Mouse (Mus musculus): ENCODE results near the gene Srms. TPM values are rescaled to one million over a fixed set of nuclear protein-coding genes. Genes with fewer than 3 reads are reported as not detected.

Gene Srms
- polyA plus RNA-seq (2012; rRNA removed): 1.0 and 1.5 TPM in 2 replicates

DNA sequence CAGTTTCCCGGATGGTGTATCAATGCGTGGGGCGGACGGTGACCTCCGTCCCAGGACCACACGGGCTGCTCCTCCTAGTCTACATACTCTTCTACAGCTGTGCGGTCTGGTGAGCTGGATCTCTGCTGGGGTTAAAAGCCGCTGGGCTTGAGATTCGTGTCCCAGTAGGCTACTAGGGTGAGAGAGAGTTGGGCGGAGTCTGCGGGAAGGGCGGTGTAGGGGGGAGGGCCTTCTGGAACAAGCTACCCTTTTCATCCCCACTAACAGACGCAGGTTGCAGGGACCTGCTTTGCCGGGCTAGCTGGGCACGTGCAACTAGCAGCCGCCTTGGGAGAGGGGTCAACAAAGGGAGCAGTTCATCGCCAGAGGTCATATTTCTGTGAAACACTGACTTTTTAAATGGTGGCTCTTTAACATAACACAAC is at the start of gene Srms:
TSS of gene Srms (minus strand) at position 165 of the 425 bp plus-strand sequence.

DNA sequence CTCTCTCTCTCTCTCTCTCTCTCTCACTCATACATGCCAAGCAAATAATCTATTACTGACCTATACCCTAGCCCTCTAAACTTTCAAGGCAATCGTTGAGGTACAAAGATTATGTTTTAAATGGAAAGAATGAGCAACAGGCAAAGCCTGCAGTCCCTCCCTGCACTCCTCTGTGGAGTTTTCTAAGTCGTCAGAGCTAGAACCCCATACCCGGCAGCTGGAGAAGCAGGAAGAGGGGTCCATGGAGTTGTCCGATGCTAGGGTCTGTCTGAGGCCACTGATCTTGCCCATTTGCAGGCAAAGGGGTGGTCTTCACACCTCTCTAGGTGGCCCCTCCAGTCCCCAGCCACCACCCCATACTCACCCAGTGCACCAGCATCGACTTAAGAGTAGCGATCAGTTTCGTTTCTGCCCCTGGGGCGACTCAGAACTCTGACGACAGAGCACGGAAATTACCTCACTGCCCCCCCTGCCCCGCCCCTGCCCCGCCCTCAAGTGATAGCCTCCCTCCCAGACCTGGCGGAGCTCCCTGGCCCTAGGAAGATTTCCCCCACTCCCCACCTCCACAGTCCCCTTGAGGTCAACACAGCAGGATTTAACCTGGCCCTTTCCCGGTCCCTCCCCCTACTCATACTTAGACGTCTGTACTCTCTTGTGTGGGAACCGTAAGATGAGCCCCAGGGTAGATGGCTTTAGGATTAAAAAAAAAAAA is 28.8 kb upstream of the Srms start, which contains the start of gene Helz2:
TSS of gene Helz2 (minus strand) at position 426 of the 712 bp plus-strand sequence.

DNA sequence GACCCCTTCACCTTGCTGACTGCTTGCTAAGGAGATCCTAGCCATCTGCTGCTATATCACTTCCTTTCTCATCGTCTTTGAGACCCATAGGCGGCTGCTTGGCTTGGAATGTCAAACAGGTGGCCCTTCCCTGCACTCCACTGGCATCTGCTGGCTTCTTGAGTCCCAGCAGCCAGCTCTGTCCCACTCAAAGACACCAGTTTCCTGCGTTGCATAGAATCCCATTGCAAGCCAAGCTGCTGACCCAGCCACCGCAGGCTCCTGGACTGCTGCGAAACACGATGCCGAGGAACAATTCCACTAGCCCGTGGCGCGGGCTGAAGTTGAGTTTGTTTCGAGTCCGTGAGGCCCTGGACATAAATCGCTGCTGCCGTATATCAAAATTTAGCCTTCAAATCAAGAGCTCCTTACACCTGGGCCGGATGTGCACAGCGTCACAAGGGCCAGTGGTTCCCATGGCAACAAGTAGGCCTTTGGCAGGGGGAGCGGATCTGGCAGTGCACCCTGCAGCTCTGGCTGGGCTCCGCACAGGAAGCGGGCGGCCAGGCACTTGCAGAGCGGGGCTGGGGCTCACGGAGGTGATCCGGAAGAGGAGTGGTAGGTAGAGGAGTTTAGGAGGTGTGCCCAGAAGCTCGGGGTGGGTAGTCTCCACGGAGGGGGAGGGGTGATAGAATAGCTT is 6.7 kb upstream of the Srms start, which contains the start of gene Fndc11:
TSS of gene Fndc11 (plus strand) at position 476 of the 679 bp plus-strand sequence.

DNA sequence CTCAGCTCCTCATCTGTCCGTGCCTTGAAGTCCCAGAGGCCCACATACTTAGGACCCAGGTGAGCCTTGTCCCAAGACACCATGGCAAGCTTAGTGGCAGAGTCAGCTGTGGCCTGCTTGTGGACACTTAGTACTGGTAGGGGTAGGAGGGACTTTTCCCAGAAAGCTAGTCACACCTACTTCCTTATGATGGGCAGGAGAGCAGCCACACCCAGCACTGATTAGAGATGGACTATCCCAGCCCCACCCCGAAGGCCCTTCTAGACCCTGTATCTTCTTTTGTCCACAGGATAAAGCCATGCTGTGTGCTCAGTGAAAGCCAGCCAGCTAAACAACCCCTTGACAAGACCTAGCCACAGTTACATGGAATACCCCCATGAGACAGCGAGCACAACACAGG is 10.6 kb downstream of the Srms start, which contains the start of gene Ptk6:
TSS of gene Ptk6 (minus strand) at position 368 of the 400 bp plus-strand sequence.

DNA sequence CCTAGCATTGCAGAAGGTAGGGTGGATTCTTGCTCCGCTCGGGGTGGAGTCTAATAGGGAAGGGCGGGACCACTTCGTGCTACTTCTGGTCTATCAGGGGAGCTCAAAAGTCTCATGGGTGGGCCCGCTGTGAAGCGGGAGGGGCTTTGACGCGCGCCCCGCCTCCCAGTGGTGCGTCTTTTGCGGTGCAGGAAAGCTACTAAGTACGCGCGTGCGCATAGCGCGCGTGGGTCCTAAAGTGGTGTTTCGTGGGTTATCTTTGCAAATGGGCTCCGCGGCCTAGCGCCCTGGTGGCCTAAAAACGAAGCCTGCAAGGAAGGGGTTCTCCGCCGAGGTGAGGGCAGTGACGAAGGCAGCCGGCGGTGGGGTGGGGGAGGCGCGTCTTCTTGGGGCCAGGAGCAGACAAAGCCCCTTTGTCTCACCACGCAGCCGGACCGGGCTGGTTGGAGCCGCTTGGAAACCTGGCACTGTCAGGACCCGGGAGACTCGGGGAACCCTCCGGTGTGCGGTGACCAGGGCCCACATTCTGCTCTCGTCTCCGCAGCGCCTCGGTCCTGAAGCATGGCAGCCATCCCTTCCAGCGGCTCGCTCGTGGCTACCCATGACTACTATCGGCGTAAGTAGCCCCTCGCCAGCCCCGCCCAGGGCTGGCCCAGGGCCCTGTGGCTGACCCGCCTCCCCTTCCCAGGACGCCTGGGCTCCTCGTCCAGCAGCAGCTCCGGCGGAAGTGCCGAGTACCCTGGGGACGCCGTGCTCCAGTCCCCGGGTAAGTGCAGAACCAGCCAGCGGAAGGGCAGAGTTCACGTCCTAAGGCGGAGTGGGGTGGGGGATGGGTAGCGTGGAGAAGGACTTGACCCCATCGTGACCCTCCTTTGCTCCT is 25.6 kb downstream of the Srms start, which contains the start of gene Ppdpf:
TSS of gene Ppdpf (plus strand) at position 127 of the 880 bp plus-strand sequence.

DNA sequence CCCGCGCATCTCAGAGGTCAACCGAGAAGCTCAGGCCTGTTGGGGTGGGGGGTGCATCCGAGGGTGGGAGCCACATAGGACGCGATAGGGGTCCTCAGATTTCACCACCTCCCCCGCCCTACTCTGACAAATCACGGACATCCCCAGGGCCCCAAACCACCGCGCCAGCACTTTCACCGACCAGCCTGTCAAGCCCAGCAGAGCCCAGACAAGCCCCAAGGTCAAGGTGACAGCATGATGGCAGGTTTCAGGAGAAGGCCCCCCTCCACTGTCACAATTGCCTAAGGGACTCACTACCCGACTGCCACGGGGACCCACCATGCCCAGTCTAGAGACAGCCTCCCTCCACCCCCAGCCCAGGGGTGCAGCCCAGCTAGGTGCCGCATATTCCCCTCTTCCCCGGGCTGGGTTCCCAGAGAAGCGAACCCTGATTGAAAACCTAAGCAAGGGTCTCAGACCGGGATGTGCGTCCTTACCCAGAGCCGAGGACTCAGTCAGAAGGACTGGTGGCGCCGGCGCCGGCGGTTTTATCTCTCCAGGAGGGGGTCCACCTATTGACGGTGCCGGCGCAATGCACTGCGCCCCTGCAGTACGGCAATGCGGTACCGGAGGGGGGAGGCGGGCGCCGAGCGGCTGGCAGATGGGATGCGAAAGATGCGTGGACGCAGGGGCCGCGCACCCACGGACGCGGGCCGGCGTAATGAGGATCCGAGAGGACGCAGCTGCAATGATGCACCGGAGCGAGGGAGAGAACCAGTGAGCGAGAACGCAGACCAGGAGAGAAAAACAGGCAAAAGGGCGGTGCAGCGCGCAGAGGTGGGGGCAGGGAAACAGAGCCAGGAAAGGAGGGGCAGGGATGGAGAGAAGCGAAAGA is 56.5 kb downstream of the Srms start, which contains the start of gene Eef1a2:
TSS of gene Eef1a2 (minus strand) at position 767 of the 874 bp plus-strand sequence.

Other genes with a start within 250 kb of the Srms start
- gene Arfgap1, start 246.0 kb downstream of the Srms start, polyA plus RNA-seq (2012; rRNA removed): 28.8 and 30.3 TPM in 2 replicates
- gene Col20a1, start 226.7 kb downstream of the Srms start, polyA plus RNA-seq (2012; rRNA removed): 2.1 and 3.1 TPM in 2 replicates
- gene Chrna4, start 169.6 kb downstream of the Srms start, polyA plus RNA-seq (2012; rRNA removed): 0.01 TPM in 1 of 2 replicates, not detected in the other
- 0.27 and 0.38 TPM in 2 replicates for gene Kcnq2, start 77.9 kb downstream of the Srms start, polyA plus RNA-seq (2012; rRNA removed)
- 9.4 and 9.6 TPM in 2 replicates for gene Eef1a2, start 56.2 kb downstream of the Srms start, polyA plus RNA-seq (2012; rRNA removed)
- 151 and 208 TPM in 2 replicates for gene Ppdpf, start 25.9 kb downstream of the Srms start, polyA plus RNA-seq (2012; rRNA removed)
- 0.48 and 0.65 TPM in 2 replicates for gene Ptk6, start 10.4 kb downstream of the Srms start, polyA plus RNA-seq (2012; rRNA removed)
- gene Fndc11, start 6.8 kb upstream of the Srms start, polyA plus RNA-seq (2012; rRNA removed): 0.78 and 0.85 TPM in 2 replicates
- gene Helz2, start 28.8 kb upstream of the Srms start, polyA plus RNA-seq (2012; rRNA removed): 8.5 and 12.1 TPM in 2 replicates
- gene Gmeb2, start 74.8 kb upstream of the Srms start, polyA plus RNA-seq (2012; rRNA removed): 8.8 and 12.7 TPM in 2 replicates
- 1.5 and 2.0 TPM in 2 replicates for gene Stmn3, start 101.3 kb upstream of the Srms start, polyA plus RNA-seq (2012; rRNA removed)
- gene Rtel1, start 106.6 kb upstream of the Srms start, polyA plus RNA-seq (2012; rRNA removed): 10.1 and 13.0 TPM in 2 replicates
- 8.3 and 8.7 TPM in 2 replicates for gene Zgpat, start 151.7 kb upstream of the Srms start, polyA plus RNA-seq (2012; rRNA removed)
- 8.8 and 9.6 TPM in 2 replicates for gene Arfrp1, start 152.2 kb upstream of the Srms start, polyA plus RNA-seq (2012; rRNA removed)
- gene Lime1, start 166.9 kb upstream of the Srms start, polyA plus RNA-seq (2012; rRNA removed): 58.1 and 58.4 TPM in 2 replicates
- gene Zbtb46, start 246.2 kb upstream of the Srms start, polyA plus RNA-seq (2012; rRNA removed): 0.84 and 1.0 TPM in 2 replicates

All from stomach, adult 2 months (tissue).